Mouse (Mus musculus): Measurements from ENCODE around the gene Zfp827. TPM values are rescaled to one million over a fixed set of nuclear protein-coding genes. Genes with fewer than 3 reads are reported as not detected.

The Zfp827 gene
- total RNA-seq (2023) = 1 to 10 TPM in 1 of 2 experiments, under 1 TPM in 1; 0.60 to 1.1 TPM

GRCm38 (mm10) chr8:79027977-79028487 lies at the start of gene Zfp827:
Zfp827 (plus strand) TSS chr8:79028437.

Other genes starting within 250 kb of the Zfp827 start
- 10 to 100 TPM; 51.7 to 57.9 TPM for gene Lsm6, start 207.3 kb upstream of the Zfp827 start, total RNA-seq (2023)
- gene 1700011L22Rik, start 220.1 kb downstream of the Zfp827 start, total RNA-seq (2023) = not detected

Data from neutrophil, adult 83 days (primary cell).